Mouse (Mus musculus): ENCODE data around the gene Plk2.
"Not testable (repeated sequence)": the region's sequence is repeated elsewhere in the genome, so short reads cannot be mapped to it uniquely, and the experiment has no call there.

Gene Plk2

DNA sequence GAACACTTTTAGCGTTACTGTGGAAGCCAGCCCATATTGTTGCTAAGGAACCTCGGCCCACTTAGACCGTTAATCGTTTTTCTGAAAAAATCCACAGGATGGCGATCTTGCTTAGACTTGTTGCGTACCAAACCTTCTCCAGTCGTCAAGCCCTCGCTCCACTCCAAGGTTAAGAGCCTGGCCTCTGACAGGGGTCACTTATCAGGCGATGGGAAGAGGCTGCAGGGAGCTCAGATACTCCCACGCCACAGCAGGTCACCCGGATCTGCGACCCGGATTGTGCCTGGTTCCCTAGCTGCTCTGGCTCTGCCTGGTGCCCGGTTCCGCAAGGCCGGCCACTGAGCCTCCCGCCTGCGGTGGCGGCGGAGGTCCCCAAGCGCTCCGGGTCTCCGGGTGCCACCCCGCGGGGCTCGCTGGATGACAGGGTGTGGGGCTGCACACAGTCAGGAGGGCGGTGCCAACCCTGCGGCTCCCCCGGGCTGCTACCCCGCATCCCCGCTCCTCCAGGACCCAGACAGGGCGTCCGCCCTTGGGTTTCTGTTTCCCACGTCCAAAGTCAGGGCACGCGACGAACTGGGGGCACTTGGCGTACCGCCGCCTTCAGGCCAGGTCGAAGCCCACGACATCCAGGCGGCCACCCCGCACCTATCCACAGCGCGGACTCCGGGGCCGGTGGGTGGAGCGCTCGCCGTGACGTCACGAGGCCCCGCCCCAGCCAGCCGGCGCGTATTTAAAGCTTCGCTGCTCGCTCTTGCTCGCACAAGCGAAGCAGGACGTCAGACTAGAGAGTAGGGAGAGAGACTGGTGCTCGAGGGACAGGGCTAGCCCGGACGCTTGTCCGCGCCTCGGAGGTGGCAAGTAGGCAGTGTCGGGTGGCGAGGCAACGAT is at the start of gene Plk2:
Gene Plk2, plus strand, starts transcription at position 756 of the 888 bp plus-strand sequence.
- DNase-seq (ENCODE audit: low spot score) = peak; percentile 94

DNA sequence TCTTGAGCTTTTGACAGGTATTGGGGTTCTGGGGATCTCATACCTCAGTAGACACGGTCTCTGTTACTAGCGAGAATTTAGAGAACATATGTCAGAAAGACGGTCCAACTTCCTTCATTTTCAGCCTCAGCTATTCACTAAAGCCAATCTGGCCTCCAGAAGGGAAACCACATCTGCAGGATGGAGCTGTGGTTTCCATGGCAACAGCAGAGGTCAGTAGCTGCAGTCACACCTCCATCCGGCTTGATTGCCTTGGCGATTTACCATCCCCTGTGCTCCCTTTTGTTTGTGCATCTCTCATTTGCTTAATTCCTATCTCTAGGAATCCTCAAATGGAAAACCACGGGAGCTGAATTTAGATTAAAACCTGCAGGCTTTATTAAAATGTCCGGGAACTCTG is 48.1 kb upstream of the Plk2 start:
- DNase-seq (ENCODE audit: low spot score) = no peak

DNA sequence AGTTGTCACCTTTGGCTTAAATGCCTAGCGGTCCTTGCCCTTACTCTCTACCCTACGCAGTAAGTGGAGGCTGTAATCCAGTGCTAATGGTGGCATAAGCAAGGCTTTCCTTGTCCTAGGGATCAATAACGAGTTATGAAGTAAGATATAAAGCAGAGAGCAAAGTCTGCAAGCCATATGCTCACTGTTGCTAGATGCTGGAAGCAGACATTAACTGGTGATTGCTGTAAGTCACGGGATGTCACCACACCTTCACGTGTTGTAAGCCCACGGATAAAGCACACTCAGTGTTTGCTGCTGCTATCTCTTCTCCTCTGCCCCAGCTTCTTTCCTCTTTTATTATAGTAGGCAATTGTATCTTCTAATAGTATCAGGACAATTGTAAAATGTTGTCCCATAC is 43.8 kb upstream of the Plk2 start:
- DNase-seq (ENCODE audit: low spot score) = no peak

DNA sequence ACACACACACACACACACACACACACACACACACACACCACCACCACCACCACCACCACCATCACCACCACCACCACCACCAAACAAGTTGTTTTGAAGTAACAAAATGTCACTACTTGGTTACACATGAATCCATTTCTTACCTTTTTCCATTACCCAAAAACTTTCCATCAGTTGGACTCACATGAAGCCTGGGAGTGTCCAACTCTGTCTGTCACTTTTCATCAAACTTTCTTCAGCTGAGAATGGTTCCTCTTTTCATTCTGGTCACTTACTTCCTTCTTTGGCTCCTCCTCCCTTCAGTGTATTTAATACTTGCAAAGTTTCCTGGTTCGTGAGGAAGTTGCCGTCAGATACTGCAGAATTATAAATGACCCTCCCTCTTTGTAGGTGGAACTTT is 37.9 kb upstream of the Plk2 start, which contains the start of gene Gapt:
Gene Gapt, minus strand, starts transcription at position 259 of the 400 bp plus-strand sequence.
- DNase-seq (ENCODE audit: low spot score) = no peak

DNA sequence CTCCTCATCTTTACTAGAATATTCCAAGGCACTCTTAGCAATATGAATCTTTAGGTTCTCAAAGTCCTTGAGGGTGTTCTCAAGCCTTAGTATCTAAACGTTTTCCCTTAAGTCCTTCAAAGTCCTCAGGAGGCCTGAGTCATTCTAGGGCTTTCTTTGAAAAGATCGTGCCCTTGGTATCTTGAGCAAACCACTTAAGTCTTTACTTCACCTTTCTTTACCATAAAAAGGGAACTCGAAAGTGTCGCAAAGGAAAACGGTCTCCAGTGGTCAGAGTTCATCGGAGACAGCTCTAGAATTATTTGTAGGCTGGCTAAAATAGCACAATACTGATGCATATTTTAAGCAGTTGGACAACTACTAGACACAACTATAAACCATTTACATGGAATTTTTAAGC is 31.1 kb upstream of the Plk2 start:
- DNase-seq (ENCODE audit: low spot score) = no peak

DNA sequence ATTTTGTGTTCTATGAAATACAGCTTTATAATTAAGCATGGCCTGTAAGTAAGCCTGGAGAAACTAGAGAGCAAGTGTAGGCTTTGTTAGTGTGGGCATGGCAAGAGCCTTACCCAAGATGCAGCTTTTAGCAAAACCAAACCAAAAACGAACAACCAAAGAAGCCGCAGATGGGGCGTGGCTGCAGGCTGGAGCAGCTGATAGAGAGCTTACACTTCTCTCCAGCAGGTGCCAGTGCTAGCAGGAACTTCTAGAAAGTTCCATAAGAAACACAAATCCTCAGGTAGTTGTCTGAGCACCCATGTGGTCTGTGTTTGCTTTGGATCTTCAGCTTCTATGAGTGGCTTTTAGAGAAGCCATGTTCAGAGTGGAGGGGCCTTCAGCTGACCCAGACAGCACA is 28.4 kb upstream of the Plk2 start:
- no peak for DNase-seq (ENCODE audit: low spot score)

DNA sequence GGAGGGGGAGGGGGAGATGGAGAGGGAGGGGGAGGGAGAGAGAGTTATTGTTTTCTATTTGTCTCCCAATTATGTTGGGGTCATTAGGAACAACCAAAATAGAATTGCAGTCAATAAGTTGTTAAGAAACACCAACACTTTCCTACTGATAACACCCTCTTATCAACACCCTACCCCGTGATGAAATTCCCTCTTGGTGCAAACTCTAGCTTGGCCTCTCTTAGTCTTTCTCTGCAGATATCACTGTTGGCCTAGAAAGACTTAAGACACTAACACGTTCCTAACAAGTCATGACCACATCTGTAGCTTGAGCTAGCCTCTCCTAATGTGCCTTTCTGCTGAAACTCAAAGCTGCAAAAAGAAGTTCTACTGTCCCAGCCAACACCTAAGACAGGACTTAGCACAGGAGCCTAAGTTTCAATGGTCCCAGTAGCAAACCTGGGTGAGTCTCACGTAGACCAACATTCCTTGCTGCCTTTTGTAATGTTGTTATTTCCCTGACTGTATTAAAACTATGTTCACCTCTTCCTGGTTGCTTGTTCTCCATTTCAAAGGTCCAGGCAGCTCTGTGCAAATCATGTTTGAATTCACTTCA is 26.8 kb upstream of the Plk2 start:
- DNase-seq (ENCODE audit: low spot score) = no peak

DNA sequence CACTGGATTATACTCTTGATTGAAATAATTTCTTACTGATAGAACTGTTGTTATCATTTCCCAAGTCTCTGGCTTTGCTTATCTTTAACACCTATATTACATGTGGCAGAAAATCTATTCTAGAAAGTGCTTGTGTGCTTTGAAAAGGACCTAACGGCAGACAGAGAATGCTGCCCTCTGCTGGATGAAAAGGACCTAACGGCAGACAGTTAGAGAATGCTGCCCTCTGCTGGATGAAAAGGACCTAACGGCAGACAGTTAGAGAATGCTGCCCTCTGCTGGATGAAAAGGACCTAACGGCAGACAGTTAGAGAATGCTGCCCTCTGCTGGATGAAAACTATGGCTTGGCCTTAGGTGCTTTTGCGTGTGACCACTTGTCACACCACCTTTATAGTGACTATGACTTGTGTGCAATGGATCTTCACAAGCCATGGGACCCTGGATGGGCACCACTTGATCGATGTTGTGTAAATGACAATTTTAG is 26.2 kb upstream of the Plk2 start:
- peak; percentile 19 for DNase-seq (ENCODE audit: low spot score)

DNA sequence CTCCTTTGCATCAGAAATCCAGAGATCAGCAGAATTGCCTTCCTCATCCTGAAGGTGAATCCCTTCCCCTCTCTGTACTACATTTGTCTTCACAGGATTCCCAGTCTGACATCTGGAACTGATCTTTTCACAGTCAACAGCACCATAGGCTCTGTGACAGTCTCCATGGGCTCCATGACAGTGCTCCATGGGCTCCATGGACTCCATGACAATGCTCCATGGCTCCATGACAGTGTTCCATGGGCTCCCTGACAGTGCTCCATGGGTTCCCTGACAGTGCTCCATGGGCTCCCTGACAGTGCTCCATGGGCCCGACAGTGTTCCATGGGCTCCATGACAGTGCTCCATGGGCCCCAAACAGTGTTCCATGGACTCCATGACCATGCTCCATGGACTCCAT is 25.2 kb upstream of the Plk2 start:
- no peak for DNase-seq (ENCODE audit: low spot score)

DNA sequence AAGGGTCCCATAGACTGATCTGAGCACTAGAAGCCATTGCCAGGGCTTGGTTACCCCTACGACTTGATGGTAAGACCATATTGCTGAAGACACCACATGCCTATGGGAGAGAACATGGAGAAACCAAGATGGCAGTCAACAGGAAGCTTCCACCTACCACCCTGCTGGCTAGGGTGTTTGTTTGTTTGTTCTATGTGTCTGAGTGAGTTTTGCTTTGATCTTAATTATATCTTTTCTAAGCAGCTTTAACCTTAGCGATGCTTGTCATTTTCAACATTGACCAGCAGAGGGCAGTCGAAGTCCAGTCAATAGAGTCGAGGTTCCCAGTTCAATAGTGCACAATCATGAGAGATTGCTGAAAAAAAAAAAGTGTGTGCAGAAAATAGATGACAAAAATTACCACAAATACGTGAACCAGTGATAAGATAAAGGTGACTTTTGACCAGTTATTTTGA is 12.4 kb upstream of the Plk2 start:
- DNase-seq (ENCODE audit: low spot score) = no peak

DNA sequence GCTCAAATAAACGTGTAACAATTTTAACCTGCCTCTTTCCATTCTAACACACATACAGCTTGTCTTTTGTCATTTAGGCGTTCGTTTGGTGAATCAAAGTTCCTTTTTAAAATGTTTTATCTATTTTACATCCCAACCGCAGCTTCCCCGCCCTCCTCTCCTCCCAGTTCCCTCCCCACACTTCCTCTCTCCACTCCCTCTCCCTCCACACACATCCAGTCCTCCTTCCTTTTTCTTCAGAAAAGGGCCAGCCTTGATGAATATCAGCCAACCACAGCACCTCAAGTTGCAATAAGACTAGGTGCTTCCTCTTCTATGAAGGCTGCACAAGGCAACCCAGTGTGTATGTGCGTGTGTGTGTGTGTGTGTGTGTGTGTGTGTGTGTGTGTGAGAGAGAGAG is 10.3 kb upstream of the Plk2 start:
- DNase-seq (ENCODE audit: low spot score) = no peak

DNA sequence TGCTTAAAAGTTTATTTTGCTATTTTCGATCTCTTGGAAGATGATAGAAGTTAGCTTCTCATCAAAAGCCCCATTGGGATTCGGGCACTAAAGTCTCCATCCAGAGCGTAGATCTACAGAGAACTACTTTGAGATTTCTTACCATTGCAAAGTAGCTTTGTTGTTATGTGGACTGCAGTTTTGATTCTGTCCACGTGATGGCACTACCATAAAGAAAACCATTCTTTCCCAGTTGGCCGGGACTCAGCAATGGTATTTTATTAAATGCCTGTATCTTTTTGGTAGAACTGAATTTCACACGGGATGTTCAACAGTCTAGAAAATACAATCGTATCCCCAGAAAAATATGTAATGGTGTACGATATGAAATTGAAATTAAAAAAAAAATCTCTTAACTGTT is 2.6 kb upstream of the Plk2 start:
- no peak for DNase-seq (ENCODE audit: low spot score)

DNA sequence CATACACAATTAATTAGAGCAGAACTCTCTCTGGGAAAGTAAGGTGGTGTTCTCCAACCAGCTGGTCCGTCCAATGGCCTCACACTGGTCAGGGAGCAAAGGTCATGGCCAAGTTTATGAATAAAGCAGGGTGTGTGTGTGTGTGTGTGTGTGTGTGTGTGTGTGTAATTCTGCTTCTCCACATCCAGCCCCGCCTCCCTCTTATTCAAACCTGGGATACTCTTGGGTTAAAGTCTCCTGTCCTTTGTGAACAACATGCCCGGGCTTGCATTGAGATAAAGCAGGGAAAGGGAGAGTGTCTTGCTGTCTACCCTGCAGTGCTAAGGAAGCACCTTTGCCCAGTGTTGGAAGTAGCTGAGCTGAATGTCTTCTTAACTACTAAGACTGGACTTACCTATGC is 2.2 kb upstream of the Plk2 start:
- no peak for DNase-seq (ENCODE audit: low spot score)

DNA sequence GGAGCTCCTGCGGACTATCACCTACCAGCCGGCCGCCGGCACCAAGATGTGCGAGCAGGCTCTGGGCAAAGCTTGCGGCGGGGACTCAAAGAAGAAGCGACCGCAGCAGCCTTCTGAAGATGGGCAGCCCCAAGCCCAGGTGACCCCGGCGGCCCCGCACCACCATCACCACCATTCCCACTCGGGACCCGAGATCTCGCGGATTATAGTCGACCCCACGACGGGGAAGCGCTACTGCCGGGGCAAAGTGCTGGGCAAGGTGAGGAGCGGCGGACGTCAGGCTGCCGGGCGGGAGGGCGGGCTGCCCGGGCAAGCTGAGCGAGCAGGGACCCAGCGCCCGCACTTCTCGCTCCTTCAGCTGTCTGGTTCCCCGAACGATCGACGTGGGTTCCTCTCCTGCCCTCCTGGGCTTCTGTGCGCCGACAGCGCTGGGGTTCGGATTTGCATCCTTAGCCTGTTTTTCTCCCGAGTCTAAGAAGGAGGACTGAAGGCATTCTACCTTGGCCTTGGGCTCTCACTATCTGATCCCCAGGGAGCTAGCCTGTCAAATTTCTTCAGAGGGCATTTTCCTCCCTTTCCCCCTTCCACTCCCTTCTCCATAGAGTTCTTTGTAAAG is 441 bp downstream of the Plk2 start:
- no peak for DNase-seq (ENCODE audit: low spot score)

DNA sequence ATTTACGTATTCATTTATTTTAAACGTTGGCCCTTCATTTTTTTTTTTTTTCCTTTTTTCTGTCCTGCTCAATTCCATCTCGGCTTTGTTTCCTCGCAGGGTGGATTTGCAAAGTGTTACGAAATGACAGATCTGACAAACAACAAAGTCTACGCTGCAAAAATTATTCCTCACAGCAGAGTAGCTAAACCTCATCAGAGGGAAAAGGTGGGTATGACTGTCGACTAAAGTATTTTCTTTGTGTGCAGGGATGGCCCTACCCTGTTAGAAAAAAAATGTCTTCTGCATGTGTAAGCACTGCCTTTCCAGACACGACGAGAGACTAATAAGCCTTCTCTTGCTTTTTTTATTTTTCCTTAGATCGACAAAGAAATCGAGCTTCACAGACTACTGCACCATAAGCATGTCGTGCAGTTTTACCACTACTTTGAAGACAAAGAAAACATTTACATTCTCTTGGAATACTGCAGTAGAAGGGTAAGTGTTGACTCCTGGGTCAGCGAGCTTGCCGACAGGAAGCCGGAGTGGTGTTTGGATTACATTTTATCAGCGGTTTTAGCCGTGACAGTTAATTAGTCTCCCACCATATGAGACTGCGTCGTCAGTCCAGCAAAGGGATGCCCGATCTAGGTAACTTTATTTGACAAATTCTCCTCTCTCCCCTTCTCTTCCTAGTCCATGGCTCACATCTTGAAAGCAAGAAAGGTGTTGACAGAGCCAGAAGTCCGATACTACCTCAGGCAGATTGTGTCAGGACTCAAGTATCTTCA is 1.3 kb downstream of the Plk2 start:
- DNase-seq (ENCODE audit: low spot score) = no peak

DNA sequence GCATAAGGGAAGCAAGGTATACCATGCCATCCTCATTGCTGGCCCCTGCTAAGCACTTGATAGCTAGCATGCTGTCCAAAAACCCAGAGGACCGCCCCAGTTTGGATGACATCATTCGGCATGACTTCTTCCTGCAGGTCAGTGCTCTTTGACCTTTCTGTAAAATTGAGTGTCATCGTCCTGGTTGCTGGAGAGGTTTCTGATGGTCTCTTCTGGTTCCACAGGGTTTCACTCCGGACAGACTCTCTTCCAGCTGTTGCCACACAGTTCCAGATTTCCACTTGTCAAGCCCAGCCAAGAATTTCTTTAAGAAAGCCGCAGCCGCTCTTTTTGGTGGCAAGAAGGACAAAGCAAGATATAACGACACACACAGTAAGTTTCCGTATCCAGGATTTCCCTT is 2.9 kb downstream of the Plk2 start:
- DNase-seq (ENCODE audit: low spot score) = no peak

DNA sequence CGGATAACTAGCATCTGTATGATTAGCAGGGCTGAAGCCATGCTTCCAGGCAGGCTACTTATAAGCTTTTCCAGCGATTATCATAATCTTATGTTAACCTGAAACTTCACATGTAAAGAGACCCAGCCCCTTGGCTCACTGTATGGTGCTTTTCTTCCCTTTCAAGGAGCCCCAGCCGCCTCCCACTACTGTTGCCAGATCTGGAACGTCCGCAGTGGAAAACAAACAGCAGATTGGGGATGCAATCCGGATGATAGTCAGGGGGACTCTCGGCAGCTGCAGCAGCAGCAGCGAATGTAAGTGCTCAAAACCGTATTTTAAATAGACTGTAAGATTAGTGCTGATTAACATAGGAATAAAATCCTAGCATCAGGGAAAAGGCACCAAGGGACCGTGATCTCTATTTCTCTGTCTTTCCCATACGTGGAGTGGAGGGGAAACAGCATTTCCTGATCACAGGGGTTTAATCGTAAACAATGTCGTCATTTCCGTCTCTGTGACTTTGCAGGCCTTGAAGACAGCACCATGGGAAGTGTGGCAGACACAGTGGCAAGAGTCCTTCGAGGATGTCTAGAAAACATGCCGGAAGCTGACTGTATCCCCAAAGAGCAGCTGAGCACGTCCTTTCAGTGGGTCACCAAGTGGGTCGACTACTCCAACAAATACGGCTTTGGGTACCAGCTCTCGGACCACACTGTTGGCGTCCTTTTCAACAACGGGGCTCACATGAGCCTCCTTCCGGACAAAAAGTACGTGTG is 3.8 kb downstream of the Plk2 start:
- no peak for DNase-seq (ENCODE audit: low spot score)

DNA sequence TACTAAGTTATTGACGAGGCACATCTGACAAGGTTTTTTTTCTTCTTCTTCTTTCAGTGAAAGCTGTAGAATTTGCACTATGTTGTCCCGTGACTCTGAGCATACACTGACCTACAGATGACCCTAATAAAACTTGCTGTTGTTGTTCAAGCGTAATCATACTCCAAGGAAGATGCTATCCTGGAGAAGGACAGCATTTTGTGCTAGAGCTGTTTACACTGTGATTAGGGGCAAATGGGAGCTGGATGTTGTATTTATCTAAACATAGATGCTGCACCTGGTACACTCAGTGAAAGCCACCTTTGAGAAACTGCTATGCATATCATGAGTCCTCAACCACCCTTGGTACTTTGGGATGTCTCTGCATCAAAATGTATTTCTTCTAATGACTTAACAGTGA is 6.6 kb downstream of the Plk2 start:
- DNase-seq (ENCODE audit: low spot score) = no peak

DNA sequence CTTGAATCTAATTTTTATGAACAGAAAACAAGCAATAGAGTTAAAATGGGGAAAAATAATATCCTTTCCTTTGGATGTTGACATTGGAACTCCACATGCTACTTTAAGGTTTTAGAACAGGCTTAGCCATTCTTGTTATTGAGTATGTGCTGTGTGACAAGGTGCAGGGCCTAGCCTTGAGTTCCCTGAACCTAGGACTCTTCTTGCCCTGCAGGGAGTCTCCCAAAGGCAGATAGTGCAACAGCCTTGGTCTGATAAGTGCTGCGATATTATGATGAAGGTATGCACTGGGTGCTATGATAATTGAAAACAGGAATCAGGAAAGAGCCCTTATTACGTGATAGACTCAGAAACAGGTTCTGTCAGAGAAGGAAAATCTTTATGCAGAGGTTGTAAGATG is 7.0 kb downstream of the Plk2 start:
- no peak for DNase-seq (ENCODE audit: low spot score)

DNA sequence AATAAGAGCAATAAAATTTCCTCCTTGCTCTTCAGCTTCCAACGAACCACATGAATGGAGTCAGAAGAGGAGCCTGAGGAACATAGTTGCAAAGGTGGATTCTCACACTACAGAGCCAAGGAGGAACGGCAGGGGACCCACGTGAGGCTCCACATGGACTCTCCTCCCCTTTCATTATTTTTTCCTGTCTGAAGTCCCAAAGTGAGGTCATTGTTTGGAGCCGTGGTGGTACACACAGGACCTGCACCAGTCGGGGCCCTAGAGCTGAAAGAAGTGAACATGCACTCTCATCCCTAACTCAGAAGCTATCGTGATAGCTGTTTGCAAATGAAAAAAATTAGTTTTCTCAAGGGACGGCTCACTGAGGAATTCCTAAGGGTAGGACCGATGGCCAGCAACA is 9.2 kb downstream of the Plk2 start:
- DNase-seq (ENCODE audit: low spot score) = no peak

DNA sequence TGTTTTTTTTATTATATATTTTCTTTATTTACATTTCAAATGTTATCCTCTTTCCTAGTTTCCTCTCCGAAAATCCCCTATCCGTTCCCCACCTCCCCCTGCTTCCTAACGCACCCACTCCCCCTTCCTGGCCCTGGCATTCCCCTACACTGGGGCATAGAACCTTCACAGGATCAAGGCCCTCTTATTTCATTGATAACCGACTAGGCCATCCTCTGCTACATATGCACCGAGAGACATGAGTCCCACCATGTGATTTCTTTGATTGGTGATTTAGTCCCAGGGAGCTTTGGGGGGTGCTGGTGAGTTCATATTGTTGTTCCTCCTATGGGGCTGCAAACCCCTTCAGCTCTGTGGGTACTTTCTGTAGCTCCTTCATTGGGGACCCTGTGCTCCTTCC is 9.8 kb downstream of the Plk2 start:
- DNase-seq (ENCODE audit: low spot score) = not testable (repeated sequence)

DNA sequence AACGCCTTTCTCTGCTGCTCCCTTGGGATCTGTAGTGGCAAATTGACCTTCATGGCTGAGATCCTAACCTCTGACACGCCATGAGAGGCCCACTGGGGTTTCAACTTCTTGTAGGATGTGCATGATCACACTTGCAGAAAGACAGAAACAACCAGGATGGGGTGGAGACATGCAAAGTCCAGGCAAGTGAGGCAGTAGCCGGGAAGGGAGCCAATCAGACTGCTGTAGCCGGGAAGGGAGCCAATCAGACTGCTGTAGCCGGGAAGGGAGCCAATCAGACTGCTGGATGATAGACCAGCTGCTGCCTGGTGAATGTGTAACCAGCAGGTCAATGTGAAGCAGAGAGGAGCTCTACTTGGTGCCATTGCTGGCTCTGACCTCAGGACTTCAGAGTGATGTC is 11.3 kb downstream of the Plk2 start:
- DNase-seq (ENCODE audit: low spot score) = no peak
